In the genomic region with DNA sequence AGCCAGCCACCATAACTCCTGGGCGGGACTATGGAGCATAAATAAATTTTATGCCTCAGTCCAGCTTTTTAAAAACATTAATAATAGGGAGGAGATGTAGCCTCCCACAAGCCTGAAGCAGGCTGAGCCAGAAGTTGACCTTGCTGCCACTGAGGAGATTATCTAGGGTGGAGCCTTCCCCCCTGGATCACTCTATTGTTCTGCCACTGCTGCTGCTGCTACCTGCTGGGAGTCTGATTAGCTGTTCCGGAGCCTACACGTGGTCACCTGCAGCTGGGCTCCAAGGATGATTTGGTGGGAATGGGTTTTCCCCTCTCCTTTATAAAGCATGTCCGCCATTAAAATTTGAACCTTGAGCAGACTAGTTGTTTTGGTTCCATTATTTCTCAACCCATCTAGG, we compare ENCODE assay signal across 12 mouse cellular contexts. TPM values are rescaled to one million over a fixed set of nuclear protein-coding genes. Genes with fewer than 3 reads are reported as not detected.
"Had no signal": no experiment of that assay in that cellular context is flagged by ENCODE, and none has a peak within 500 bp of the region (broad histone marks: within the 10 kb centered on the region; RNA-seq: fewer than 3 reads in every experiment).

No protein-coding gene starts in this region.

RNA-seq across cellular contexts. Expression of a gene that starts 14.7 kb away (rescaled TPM):
- total RNA-seq: neutrophil, adult 5-6 weeks had no signal
- polyA plus RNA-seq: neural tube, embryonic 14.5 days; stomach, embryonic 14.5 days had no signal

RNA-seq across cellular contexts. Expression of a gene that starts 15.9 kb away (rescaled TPM):
- total RNA-seq: neutrophil, adult 5-6 weeks had no signal
- polyA plus RNA-seq: neural tube, embryonic 14.5 days; neural tube, embryonic 15.5 days; small intestine, adult 2 months; spleen, adult 2 months; stomach, embryonic 14.5 days; stomach, embryonic 15.5 days; stomach, embryonic 16.5 days; stomach, postnatal 0 days; thymus, adult 2 months; thymus, postnatal 0 days; urinary bladder, adult 2 months had no signal

RNA-seq across cellular contexts. Expression of a gene that starts 33.5 kb away (rescaled TPM):
- polyA plus RNA-seq: neural tube, embryonic 14.5 days; stomach, embryonic 15.5 days; stomach, embryonic 16.5 days had no signal

RNA-seq across cellular contexts. Expression of a gene that starts 36.4 kb away (rescaled TPM):
- total RNA-seq: neutrophil, adult 5-6 weeks had no signal
